Mouse (Mus musculus) gastrocnemius, postnatal 4 days (tissue): ENCODE measurements around the gene Olfr315. TPM values are rescaled to one million over a fixed set of nuclear protein-coding genes. Genes with fewer than 3 reads are reported as not detected.
"Not testable (repeated sequence)": the region's sequence is repeated elsewhere in the genome, so short reads cannot be mapped to it uniquely, and the experiment has no call there.

ENCODE experiments used
- DNase-seq, 2 experiments: peaks; one replicate each; pipeline ENCODE4 v3.0.0; 2021 to 2022; ENCODE audit warnings: low spot score in 2 of 2, mixed read lengths in 2 of 2
- total RNA-seq, 2 experiments: library from RNA; stranded (reverse); gene quantifications; 2 replicates each; pipeline ENCODE4 v1.2.3; 2021

The Olfr315 gene
- total RNA-seq, 2 experiments from 2014 or later: not detected

DNA sequence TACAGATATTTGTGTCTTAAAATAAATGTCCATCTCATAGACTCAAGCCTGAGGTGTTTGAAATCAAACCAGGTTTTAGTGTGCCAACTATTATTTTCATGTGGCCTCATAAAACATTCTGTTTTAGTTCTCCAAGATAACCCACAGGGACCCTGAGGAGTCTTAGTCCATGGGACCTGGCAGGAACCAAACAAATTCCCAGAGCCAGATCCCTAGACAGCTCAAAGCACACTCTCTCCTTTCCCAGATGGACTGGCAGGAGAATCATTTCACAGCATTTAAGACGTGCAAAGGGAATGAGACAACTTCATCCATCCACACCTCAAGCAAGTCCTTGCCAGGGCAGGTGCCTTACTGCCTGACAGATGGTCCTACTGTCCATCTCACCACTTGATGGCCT lies 41.7 kb downstream of the Olfr315 start, which contains the start of gene Olfr313:
TSS of gene Olfr313 (plus strand) at position 301 of the 400 bp plus-strand sequence.
- not testable (repeated sequence) for DNase-seq

DNA sequence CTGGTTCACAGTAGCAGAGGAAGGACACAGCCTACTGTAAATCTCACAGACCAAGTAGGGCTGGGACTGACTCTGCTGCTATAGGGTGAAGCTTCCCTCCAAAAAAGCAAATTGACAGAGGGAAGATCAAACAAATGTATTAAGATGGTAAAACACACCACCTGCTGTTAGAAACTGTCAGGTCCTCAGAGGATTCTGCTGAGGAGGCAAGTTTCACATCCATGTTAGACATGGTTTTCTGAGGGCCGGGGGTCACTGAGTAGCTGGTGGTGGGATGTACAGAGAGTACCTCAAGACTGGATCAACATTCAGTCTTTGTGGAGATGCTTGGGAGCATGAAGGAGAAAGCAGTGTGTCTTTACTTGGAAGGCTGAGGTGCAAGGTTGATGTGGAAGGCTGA lies 42.7 kb downstream of the Olfr315 start:
- DNase-seq: no peak

DNA sequence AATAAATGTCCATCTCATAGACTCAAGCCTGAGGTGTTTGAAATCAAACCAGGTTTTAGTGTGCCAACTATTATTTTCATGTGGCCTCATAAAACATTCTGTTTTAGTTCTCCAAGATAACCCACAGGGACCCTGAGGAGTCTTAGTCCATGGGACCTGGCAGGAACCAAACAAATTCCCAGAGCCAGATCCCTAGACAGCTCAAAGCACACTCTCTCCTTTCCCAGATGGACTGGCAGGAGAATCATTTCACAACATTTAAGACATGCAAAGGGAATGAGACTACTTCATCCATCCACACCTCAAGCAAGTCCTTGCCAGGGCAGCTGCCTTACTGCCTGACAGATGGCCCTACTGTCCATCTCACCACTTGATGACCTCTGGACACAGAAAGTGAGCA lies 55.9 kb downstream of the Olfr315 start, which contains the start of gene Olfr312:
TSS of gene Olfr312 (plus strand) at position 301 of the 400 bp plus-strand sequence.
- not testable (repeated sequence) for DNase-seq

DNA sequence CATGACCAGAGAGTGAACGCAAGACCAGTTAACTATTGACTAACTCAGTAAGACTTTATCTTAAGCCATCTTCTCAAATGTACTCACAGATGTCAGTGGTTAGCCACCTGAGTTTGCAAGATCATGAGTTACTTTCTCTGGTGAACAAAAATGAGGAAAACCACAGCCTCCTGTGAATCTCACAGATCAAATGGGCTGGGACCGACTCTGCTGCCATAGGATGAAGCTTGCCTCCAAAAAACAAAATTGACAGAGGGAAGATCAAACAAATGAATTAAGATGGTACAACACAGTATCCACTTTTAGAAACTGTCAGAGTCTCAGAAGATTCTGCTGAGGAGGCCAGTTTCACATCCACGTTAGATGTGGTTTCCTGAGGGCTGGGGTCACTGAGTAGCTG lies 56.8 kb downstream of the Olfr315 start:
- no peak for DNase-seq

Other genes starting within 250 kb of the Olfr315 start
- gene Olfr330, start 238.4 kb upstream of the Olfr315 start, total RNA-seq: not detected
- gene Olfr329-ps, start 226.8 kb upstream of the Olfr315 start, total RNA-seq: not detected
- not detected for gene Olfr328, start 217.6 kb upstream of the Olfr315 start, total RNA-seq
- not detected for gene Olfr224, start 202.6 kb upstream of the Olfr315 start, total RNA-seq
- not detected for gene Olfr325, start 195.5 kb upstream of the Olfr315 start, total RNA-seq
- not detected for gene Olfr324, start 178.1 kb upstream of the Olfr315 start, total RNA-seq
- not detected for gene 2210407C18Rik, start 157.1 kb upstream of the Olfr315 start, total RNA-seq
- not detected for gene Olfr323, start 142.7 kb upstream of the Olfr315 start, total RNA-seq
- under 1 TPM in 1 of 2 experiments, not detected in 1; 0.13 TPM for gene Trim58, start 132.7 kb upstream of the Olfr315 start, total RNA-seq
- gene Olfr322, start 114.4 kb upstream of the Olfr315 start, total RNA-seq: not detected
- not detected for gene Olfr320, start 92.1 kb upstream of the Olfr315 start, total RNA-seq
- gene Olfr319, start 74.0 kb upstream of the Olfr315 start, total RNA-seq: not detected
- gene Olfr318, start 49.2 kb upstream of the Olfr315 start, total RNA-seq: not detected
- gene Olfr317, start 34.0 kb upstream of the Olfr315 start, total RNA-seq: not detected
- gene Olfr316, start 20.5 kb upstream of the Olfr315 start, total RNA-seq: not detected
- gene Olfr314, start 9.8 kb downstream of the Olfr315 start, total RNA-seq: not detected
- under 1 TPM in 1 of 2 experiments, not detected in 1; 0.52 TPM for gene Fam183b, start 28.8 kb downstream of the Olfr315 start, total RNA-seq
- gene Olfr313, start 41.8 kb downstream of the Olfr315 start, total RNA-seq: not detected
- not detected for gene Olfr312, start 56.0 kb downstream of the Olfr315 start, total RNA-seq
- not detected for gene Olfr311, start 66.1 kb downstream of the Olfr315 start, total RNA-seq
- gene Gm12258, start 74.0 kb downstream of the Olfr315 start, total RNA-seq: 1 to 10 TPM; 3.7 to 4.5 TPM
- gene 2810021J22Rik, start 94.0 kb downstream of the Olfr315 start, total RNA-seq: 1 to 10 TPM; 3.2 to 3.6 TPM
- 1 to 10 TPM; 6.9 to 8.1 TPM for gene Zfp39, start 131.0 kb downstream of the Olfr315 start, total RNA-seq
- gene Btnl10, start 144.7 kb downstream of the Olfr315 start, total RNA-seq: under 1 TPM in 1 of 2 experiments, not detected in 1; 0.18 TPM
- 100 to 1,000 TPM; 161 to 162 TPM for gene Rnf187, start 165.7 kb downstream of the Olfr315 start, total RNA-seq
- 10 to 100 TPM in 1 of 2 experiments, 1 to 10 TPM in 1; 9.8 to 17.0 TPM for gene Hist3h2ba, start 175.7 kb downstream of the Olfr315 start, total RNA-seq
- 10 to 100 TPM; 37.1 to 42.7 TPM for gene Hist3h2a, start 181.5 kb downstream of the Olfr315 start, total RNA-seq
- under 1 TPM; 0.23 to 0.29 TPM for gene Trim17, start 181.5 kb downstream of the Olfr315 start, total RNA-seq
- gene Trim11, start 204.9 kb downstream of the Olfr315 start, total RNA-seq: 10 to 100 TPM; 16.7 to 19.6 TPM